Comparison of ENCODE assay signal across 18 mouse cellular contexts in the genomic region with DNA sequence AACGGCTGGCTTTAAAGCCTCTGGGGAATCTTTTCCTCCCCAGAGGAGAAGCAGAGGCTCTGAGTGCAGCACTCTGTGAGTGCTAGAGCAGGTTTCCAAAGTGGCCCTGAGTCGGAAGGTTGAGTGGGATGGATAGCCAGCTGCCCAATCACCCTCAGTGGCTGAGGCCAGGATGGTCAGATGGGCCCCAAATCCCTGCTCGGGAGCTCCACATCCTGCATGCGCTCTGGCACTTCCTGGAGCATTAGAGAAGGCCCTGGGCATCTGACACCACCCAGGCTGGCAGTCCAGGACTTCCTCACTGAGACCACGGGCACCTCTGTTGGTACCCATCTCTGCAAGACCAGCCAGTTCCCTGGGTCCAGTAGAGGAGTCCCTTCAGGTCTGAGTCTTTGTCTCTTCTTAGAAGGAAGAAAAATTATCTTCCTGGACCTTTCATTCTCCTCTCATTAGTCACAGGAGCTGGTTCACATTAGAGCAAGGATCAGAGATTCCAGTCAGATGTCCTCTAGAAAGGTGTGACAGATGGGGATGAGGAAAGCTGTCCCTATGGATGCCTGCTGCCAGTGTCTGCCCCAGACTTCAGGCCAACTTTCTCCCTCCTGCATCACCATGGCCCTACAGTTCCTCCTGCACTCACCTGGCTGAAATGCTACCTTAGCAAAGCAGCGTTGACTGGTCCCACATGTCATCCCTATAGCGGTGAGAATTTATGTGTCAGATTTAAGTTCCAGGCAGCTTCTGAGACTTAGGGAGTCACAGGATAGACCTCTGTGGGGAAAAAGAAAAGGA. TPM values are rescaled to one million over a fixed set of nuclear protein-coding genes. Genes with fewer than 3 reads are reported as not detected.
A peak's percentile ranks its signal among the peaks of the same experiment; 100 is the strongest.
DNase-seq lines count a peak whose midpoint lies in the region; ATAC-seq lines count a peak whose summit lies in the region.
"Had no signal": no experiment of that assay in that cellular context is flagged by ENCODE, and none has a peak within 500 bp of the region (broad histone marks: within the 10 kb centered on the region; RNA-seq: fewer than 3 reads in every experiment).

No protein-coding gene starts in this region.

- intact Hi-C loops in heart, postnatal 10 days (cut with DNase I), result no loop called here

- DNase-seq in heart, adult 11 months, result peak; percentile 68
- no peak for DNase-seq in heart, postnatal 10 days
- peak; percentile 5 for DNase-seq in kidney, postnatal 10 days
- no peak for DNase-seq in kidney, adult 11 months
- DNase-seq in spleen, postnatal 4 days (ENCODE audit: low spot score in 2 of 2), result peak; percentile 4 to 51
- no peak for DNase-seq in spleen, adult 12 weeks (ENCODE audit: low spot score)
- DNase-seq: adrenal gland, postnatal 14 days; cerebellum, adult 11-12 months; cerebellum, adult 9-10 months; cerebellum, postnatal 25 days; gastrocnemius, adult 2 months; gastrocnemius, postnatal 25 days; heart, postnatal 14 days had no signal

- ATAC-seq in CD4-positive, CD25-positive, alpha-beta regulatory T cell, adult 4 months, result no peak
- ATAC-seq: activated CD4-positive, CD25-positive, alpha-beta regulatory T cell, adult 4 months; forebrain, embryonic 14.5 days; hindbrain, embryonic 16.5 days; Patski had no signal

RNA-seq across cellular contexts. Expression of gene Lbh, which starts 8.8 kb away (rescaled TPM):
- 100 to 1,000 TPM; 456 to 731 TPM for total RNA-seq in heart, postnatal 10 days (2021)
- polyA plus RNA-seq in CD4-positive, CD25-positive, alpha-beta regulatory T cell, adult 4 months (2017; shearing (Covaris generic)), result 10 to 100 TPM; 22.7 to 38.5 TPM

Comparison
In these comparisons a context has a peak if more than half of its experiments do, and no peak if none do; other contexts are left out.
1. DNase-seq: peak in heart, adult 11 months (single experiment), kidney, postnatal 10 days (single experiment) and spleen, postnatal 4 days (2 of 2); none in heart, postnatal 10 days (0 of 2), kidney, adult 11 months (single experiment) and spleen, adult 12 weeks (single experiment).